Mouse (Mus musculus): ENCODE data around the gene Afg3l1.
A peak's percentile ranks its signal among the peaks of the same experiment; 100 is the strongest.
"Not testable (repeated sequence)": the region's sequence is repeated elsewhere in the genome, so short reads cannot be mapped to it uniquely, and the experiment has no call there.

Afg3l1 gene

DNA sequence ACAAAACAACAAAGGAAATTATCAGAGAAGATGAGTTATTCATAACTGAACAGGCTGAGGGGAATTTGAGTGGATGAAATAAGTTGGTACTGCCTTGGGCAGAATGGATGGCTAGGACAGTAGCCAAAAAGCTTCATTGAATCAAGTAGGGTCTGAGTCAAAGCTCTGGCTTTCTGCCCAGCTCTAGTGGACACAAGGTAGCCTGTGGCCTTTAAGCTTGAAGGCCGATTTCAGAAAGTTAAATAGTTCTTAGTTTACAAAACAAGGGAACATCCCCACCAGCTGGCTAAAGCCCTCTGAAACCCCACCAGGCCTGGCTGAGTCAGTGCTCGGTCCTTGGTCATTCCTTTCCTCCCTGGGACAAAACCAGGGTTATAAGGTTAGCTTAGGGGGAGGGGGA lies 38.9 kb downstream of the Afg3l1 start:
- no peak for DNase-seq (ENCODE audit: low spot score in 2 of 2)

DNA sequence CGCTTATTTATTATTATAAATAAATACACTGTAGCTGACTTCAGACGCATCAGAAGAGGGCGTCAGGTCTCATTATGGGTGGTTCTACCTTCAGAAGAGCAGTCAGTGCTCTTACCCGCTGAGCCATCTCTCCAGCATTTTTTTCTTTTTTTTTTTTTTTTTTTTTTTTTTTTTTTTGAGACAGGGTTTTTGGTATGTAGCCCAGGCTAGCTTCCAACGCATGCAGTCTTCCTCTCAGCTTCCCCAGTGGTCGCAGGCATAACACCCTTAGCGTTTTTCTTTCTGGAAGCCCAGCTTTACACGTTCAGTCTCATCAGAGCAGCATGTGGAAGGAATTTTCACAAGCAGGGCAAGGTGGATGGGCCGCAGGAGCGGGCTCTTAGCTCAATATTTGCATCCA lies 40.5 kb downstream of the Afg3l1 start:
- DNase-seq (ENCODE audit: low spot score in 2 of 2), result no peak

DNA sequence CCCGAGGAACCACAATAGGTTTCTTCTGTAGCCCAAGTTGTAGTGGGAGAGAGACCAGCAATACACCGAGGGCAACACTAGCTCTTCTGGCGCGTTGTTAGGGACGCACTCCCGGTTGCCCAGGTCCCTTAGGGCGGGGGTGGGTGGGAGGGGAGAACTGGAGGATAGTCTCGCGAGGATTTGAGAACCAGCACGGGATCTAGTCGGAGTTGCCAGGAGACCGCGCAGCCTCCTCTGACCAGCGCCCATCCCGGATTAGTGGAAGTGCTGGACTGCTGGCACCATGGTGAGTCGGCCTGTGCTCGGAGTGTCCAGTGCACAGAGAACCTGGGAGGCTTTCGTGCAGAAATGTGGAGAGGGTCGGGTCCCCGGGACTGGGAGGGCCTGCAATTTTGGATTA lies 41.0 kb downstream of the Afg3l1 start, which contains the start of gene Gas8:
Gene Gas8 (plus strand): TSS at position 168 of the 400 bp plus-strand sequence.
- DNase-seq (ENCODE audit: low spot score in 2 of 2), result peak; percentile 35 to 87

DNA sequence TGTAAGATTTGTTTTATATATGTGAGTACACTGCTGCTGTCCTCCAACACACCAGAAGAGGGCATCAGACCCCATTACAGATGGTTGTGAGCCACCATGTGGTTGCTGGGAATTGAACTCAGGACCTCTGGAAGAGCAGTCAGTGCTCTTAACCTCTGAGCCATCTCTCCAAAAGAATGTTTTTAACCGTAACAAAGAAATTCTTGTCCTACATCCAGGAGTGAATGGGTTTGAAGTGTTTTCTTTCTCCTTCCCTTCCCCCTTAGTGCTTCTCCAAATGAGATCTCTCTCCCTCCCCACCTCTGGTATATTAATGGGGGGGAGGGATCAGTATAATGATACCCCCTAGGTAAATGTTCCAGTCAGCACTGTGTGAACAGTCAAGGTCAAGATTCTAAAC lies 42.3 kb downstream of the Afg3l1 start:
- DNase-seq (ENCODE audit: low spot score in 2 of 2), result not testable (repeated sequence)

DNA sequence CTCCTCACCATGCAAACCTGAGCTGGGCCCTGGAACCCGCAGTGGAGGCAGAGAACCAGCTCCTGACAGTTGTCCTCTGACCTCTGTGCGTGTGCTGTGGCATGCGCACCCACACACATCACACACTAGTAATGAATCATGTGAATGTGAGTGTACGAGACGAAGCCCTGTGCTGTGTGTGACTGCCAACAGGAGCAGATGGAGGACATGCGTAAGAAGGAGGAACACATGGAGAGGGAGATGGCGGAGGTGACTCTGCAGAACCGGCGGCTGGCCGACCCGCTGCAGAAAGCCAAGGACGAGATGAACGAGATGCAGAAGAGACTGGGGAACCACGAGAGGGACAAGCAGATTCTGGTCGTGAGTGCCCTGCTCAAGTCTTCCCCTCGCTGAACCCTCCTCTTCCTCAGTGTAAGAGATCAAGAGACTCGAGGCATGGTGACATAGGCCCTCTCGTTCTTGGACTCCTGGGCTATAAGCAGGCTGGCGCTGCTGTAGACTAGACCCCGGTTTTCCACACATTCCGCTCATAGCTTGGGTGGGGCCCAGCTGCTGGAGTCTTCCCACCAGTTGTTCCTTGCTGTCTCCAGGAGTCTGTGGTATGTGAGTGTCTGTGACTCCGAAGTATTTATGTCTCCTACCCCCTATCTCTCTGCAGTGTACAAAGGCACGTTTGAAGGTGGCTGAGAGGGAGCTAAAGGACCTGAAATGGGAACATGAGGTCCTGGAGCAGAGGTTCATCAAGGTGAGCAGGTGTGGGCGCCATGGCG lies 50.2 kb downstream of the Afg3l1 start:
- DNase-seq (ENCODE audit: low spot score in 2 of 2), result no peak

DNA sequence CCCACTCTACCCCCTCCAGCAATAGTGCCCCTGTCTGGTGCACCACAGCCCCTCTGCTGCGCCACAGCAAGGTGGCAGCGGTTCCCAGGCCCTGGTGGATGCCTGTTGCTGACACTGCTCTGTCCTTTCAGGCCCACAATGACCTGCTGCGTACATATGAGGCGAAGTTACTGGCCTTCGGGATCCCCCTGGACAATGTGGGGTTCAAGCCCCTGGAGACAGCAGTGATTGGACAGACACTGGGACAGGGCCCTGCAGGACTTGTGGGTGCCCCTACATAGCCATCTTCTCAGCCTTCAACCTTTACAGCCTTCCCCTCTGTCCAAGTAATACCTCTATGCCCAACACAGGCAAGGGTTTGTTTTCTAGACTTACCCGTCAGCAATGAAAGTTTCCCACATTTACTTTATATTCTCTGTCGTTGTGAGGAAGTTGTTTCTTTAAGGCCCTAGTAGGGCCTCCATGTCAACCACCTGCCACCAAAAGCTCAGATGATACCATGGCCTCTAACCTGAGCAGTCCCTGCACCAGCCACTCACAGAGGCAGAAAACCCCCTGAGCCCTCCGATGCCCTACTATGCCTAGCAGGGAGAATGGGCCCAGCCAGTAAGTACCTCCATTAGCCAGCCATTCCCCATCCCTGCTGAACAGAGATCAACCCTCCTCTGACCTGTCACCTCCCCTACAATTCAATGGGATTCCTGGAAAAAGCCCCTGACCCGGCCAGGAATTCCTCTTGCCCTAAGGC lies 58.7 kb downstream of the Afg3l1 start:
- DNase-seq (ENCODE audit: low spot score in 2 of 2), result no peak

DNA sequence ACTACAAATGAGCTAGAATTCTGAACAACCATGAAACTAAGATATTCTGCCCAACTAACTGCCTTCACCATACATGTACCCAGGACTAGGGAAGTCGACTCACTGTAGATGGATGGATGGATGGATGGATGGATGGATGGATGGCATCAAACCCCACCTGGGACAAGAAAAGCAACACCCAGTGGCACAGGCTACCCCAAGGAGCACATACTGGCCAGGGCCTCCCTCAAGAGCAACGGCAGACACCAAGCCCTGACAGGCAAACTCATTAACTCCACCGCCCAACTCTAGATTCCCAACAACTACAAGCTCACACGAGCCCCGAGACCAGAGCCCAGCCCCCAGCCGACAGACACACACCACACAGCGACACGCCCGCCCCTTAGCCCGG lies 59.3 kb downstream of the Afg3l1 start:
- no peak for DNase-seq (ENCODE audit: low spot score in 2 of 2)

DNA sequence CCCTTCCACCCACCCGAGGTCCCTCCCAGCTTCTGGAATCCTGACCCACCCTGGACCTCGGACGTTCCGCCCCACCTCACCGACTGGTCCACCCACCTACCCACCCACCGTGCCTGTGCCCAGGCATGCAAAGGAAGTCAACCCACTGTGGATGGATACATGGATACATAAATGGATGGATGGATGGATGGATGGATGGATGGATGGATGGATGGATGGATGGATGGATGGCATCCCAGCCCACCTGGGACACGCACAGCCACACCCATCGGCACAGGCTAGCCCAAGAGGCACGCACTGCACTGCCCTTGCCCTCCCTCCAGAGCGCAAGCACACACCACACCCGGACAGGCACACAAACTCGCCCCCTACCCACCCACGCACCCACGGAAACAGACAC lies 59.9 kb downstream of the Afg3l1 start:
- peak; percentile 25 to 49 for DNase-seq (ENCODE audit: low spot score in 2 of 2)
